Mouse (Mus musculus): ENCODE data around the gene Des. TPM values are rescaled to one million over a fixed set of nuclear protein-coding genes. Genes with fewer than 3 reads are reported as not detected.

The Des gene
- total RNA-seq, 2 experiments from 2014 or later: 0.77 to 1.7 TPM

DNA sequence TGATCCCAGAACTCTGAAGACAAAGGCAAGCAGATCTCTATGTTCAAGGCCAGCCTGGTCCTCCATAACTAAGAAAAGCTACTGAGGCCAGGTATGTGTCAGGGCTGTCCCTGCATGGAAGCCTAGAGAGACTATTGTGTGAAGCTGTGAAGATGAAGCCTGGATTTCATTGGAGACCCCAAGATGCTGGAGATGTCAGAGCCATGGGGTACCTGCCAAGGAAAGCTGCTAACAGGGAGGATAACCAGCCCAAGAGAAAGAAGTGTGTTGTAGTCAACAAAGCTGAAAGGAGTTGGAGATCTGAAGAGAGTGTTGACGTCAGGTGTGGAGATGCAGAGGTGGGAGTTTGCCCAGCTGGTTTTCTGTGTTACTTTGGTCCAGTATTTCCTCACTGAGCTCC lies 28.9 kb upstream of the Des start:
- DNase-seq (ENCODE audit: extremely low spot score in 1 of 2, low spot score in 2 of 2): no peak
- no peak overlapping the region for H3K27ac ChIP-seq
- no peak for TF ChIP-seq CTCF (IDR thresholded peaks at IDR 0.05)
- H3K4me3 ChIP-seq: no peak overlapping the region
- intact Hi-C loops (cut with DNase I): no loop called here

DNA sequence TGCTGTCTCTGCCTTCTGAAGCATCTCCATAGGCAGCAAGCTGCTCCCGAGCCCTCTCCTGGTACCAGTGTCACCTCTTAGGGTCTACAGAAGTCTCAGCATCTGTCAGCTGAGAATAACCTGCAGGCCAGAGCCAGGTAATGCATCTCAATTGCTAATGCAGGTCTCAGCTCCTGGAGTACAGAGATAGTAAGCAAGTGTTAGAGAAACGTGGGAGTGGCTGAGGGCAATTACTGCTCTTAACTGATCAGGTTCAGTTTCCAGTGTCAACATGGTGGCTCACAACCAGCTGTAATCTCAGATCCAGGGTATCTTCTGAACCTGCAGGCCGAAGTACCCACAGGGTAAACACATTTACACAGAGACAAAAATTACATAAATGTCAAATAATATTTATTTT lies 23.7 kb upstream of the Des start:
- DNase-seq (ENCODE audit: extremely low spot score in 1 of 2, low spot score in 2 of 2): no peak
- TF ChIP-seq CTCF (IDR thresholded peaks at IDR 0.05): no peak
- intact Hi-C loops (cut with DNase I): no loop called here
- no peak overlapping the region for H3K27ac ChIP-seq
- no peak overlapping the region for H3K4me3 ChIP-seq

DNA sequence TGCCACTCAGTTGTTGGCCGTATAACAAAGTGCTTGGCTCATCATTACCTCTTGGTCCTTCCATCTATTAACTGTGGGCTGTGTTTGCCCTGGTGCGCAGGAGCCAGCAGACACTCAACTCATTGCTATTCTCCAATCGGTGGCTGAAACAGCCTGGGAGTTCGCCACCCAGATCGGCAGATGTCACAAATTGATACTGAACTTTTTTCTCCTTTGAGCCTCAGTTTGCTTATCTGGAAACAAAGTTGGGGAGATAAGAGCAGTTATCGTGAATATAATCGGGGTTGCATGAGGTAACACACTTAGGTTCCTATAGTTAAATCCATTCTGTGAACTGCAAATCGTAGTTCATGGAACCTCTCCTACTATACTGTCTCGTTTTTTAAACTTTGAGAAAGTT lies 23.0 kb upstream of the Des start:
- intact Hi-C loops (cut with DNase I): no loop called here
- no peak for TF ChIP-seq CTCF (IDR thresholded peaks at IDR 0.05)
- no peak for DNase-seq (ENCODE audit: extremely low spot score in 1 of 2, low spot score in 2 of 2)

DNA sequence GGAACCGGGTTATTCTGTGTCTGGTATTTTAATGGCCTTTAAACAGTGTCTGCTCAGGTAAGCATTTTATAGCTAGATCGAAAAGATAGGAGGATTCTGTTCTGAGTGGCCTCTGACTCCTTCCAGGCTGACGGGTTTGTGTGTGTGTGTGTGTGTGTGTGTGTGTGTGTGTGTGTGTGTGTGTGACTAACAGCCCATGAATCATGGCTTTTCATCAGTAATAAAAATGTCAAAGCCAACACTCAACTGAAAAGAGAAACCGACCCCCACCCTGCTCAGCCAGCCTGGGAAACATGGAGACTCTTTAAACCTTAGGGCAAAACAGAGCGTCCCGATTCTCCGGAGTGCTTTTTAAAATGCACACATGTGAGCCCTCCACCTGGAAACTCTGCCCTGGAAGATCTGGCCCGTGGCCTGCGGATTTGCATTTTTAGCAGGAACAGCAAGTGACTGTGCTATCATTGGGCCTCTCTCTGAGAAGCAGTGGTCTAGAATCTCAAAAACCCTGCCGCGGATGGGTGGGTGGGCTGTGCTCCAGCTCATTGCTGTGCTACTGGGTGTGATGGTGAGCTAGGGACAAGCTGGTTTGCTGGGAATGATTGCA lies 21.9 kb upstream of the Des start:
- TF ChIP-seq CTCF (IDR thresholded peaks at IDR 0.05): no peak
- H3K4me3 ChIP-seq: no peak overlapping the region
- no peak overlapping the region for H3K27ac ChIP-seq
- intact Hi-C loops (cut with DNase I): no loop called here
- DNase-seq (ENCODE audit: extremely low spot score in 1 of 2, low spot score in 2 of 2): no peak

More for the DNA sequence above, 23.0 kb upstream of the Des start:
- Histone ChIP-seq H3K4me3 (no peak overlapping the region), H3K27ac (no peak overlapping the region)

DNA sequence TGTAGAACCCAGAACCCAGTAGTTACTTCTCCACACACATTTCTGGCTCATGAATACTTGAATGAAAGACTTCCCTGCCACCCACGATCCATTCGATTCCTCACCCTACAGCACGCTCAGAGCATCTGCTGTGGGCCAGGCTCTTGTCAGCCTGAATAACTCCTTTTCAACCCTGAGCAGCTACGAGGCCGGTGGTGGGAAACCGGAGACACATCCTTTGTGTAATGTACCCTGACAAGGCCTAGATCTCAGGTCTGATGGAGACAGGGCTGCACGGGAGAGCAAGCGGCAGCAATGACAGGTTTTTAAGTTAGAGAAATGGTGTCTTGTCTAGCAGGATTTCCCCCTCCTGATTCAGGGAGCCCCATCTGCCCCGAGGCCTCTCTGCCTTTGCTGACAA lies 20.8 kb upstream of the Des start:
- Histone ChIP-seq H3K27ac (peak overlapping the region; percentile 34; the same call in 1 of the 2 replicates), H3K4me3 (no peak overlapping the region)
- DNase-seq (ENCODE audit: extremely low spot score in 1 of 2, low spot score in 2 of 2): no peak
- TF ChIP-seq CTCF (IDR thresholded peaks at IDR 0.05): no peak
- intact Hi-C loops (cut with DNase I): no loop called here

DNA sequence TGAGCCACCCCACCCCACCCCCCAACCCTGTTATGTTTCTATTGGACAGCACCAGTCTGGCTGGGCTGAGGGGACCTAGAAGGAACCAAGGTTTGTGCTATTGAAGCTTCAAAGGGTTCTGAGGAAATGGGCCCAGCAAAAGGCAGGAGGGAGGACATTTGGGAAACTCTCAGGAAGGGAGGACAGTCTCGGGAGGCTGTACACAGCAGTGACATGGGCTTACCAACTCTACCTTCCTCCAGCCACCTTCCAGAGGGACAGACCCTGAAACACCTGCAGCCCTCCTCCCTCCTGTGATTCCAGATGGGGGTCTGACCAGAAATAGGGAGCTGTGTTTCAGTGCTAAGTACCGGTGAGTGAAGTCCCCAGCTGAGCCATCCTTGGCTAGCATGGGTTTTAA lies 19.6 kb upstream of the Des start:
- no peak overlapping the region for H3K4me3 ChIP-seq
- intact Hi-C loops (cut with DNase I): loop anchor here (5.0 kb wide), 3 partner anchors 47 to 257 kb away; no protein-coding TSS in a partner anchor
- DNase-seq (ENCODE audit: extremely low spot score in 1 of 2, low spot score in 2 of 2): no peak
- no peak for TF ChIP-seq CTCF (IDR thresholded peaks at IDR 0.05)
- no peak overlapping the region for H3K27ac ChIP-seq

DNA sequence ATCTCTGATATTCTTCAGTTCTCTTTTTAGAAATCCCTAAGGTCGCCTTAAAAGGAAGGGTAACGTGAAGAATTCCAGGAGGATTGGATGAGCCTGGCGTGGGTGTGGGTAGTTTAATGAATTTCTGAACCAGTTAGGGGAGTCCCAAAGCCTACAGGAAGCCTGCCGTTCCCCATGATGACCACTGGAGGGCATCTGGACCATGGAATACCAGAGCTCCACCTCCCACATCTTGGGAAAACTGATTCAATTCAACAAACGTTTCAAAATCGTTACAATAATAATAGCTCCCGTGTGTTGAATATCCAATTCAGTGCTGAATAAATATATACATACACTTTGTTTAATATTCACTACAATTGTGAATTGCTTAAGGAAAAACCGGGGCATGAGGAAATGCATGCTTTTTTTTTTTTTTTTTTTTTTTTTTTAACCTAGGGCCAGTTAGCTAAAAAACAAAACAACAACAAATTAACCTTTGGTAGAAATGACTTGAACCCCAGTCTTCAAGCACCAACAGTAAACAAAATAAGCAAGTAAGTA lies 17.2 kb upstream of the Des start:
- peak; percentile 96 for TF ChIP-seq CTCF (IDR thresholded peaks at IDR 0.05)
- Histone ChIP-seq H3K4me3 (no peak overlapping the region), H3K27ac (no peak overlapping the region)
- intact Hi-C loops (cut with DNase I): loop anchor here (1.0 to 5.0 kb wide), 4 partner anchors 44 to 254 kb away; no protein-coding TSS in a partner anchor
- DNase-seq (ENCODE audit: extremely low spot score in 1 of 2, low spot score in 2 of 2): peak; percentile 68 to 75

DNA sequence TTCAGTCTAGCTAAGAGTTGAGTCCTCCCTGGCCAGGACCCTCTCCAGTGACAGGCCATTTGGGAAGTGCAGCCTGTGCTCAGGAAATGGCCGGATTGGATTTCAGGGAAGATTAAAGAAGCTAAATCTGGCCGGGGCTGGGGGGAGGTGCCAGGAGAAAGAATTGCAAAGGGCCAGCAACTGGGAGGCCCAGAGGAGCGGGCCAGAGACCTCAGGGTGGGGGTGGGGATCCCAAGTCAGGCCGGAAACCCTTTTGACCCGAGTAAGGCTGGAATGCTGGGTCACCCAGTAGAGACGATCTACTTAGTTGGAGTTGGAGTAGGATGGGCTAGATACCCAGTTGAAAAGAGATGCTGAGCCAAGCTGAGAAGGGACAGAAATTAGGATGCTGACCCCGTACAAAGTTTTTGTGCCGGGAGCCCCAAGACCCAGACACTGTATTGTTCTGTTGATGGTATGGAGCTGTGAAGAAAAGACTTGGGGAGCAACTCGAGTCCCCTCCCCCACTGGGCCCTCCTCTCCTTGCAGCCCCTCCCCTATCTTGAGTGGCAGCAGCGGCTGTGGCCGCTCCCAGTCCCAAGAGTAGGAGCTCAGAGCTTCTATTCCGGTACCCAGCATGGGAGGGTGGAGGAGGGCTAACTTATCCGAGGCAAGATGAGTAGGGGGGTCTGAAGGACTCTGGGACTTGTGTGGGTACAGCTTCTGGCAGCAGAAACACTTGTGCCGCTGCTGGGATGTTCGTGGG lies 15.7 kb upstream of the Des start:
- Histone ChIP-seq H3K27ac (no peak overlapping the region), H3K4me3 (no peak overlapping the region)
- TF ChIP-seq CTCF (IDR thresholded peaks at IDR 0.05): no peak
- DNase-seq (ENCODE audit: extremely low spot score in 1 of 2, low spot score in 2 of 2): no peak
- intact Hi-C loops (cut with DNase I): loop anchor here (5.0 kb wide), 3 partner anchors 43 to 253 kb away; no protein-coding TSS in a partner anchor

DNA sequence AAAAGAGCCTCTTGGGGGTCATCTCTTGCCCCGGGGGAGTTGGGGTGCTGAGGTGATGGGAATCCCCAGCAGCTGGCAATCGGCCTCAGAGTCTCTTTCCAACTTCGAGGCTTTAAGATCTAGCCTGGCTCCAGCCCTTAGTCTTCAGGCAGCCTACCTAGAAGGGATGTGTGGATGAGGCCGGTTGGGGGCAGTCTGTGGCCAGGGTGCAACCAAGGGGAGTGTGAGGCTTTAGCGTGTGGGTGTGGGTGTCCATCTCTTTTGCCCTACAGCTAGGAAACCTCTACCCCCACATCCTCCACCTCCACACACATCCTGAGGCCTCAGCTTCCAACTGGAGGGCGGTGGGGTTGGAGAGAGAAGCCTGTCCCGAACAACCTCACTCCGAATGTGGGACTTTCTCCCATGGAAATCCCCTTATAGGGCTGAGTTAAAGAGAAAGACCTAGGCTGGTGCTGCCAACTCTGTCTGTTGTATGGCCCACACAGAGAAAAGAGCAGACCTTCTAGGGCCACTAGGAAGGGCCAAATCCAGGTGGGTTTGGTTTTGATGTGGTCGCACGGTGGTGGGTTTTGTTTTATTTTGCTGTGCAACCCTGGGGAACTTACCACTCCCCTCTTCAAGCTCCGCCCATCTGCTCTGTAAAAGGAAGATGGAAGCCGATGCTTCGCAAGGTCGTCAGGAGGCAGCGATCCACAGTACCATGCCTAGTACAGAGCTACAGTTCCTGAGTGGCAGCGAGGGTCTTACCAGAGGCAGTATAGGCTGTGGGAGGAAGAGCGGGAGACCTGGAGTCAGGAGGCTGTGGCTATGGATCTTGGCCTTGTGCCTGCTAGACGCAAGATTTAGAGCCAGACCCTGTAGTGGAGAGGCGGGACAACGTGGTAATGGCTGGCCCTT lies 14.8 kb upstream of the Des start:
- no peak for TF ChIP-seq CTCF (IDR thresholded peaks at IDR 0.05)
- H3K4me3 ChIP-seq: no peak overlapping the region
- intact Hi-C loops (cut with DNase I): no loop called here
- no peak overlapping the region for H3K27ac ChIP-seq
- DNase-seq (ENCODE audit: extremely low spot score in 1 of 2, low spot score in 2 of 2): no peak

DNA sequence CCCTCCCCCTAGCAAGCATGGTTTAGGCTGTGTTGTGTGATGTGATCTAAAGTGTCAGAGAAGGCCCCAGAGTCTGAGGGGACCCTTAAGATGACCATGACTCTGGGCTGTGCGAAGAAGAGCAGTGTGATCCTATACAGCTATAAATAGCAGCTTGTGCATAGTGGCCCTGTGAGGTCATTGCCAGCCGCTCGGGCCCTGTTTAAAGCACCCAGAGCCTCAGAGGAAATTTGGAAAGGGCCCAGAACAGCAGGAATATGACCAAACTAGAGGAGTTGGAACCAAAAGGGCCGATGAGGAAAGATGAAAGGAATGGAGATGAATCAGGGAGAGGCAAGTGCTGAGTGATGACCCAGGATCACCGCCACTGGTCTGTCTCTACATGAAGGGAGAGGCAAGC lies 12.8 kb upstream of the Des start:
- Histone ChIP-seq H3K27ac (no peak overlapping the region), H3K4me3 (no peak overlapping the region)
- intact Hi-C loops (cut with DNase I): no loop called here
- no peak for TF ChIP-seq CTCF (IDR thresholded peaks at IDR 0.05)
- DNase-seq (ENCODE audit: extremely low spot score in 1 of 2, low spot score in 2 of 2): no peak

DNA sequence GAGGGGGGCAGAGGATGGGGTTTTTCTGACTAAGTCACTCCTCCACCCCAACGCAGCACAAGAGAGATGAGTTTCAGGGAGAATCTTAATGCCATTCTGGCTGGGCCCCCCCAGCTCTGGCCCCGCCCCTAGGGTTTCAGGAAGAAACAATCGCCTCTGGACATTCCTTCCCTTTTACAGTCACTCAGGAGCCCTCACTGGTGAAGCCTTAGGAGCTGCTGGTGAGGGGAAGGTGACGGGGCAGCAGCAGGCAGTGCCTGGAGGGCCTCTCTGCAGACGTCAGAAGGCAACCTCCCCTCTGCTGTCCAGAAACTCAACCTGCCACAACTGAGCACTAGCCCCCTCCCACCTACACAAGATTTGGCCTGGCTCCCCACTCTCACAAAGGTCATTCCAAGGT lies 10.9 kb upstream of the Des start:
- no peak for DNase-seq (ENCODE audit: extremely low spot score in 1 of 2, low spot score in 2 of 2)
- no peak for TF ChIP-seq CTCF (IDR thresholded peaks at IDR 0.05)
- intact Hi-C loops (cut with DNase I): no loop called here
- Histone ChIP-seq H3K4me3 (no peak overlapping the region), H3K27ac (no peak overlapping the region)

DNA sequence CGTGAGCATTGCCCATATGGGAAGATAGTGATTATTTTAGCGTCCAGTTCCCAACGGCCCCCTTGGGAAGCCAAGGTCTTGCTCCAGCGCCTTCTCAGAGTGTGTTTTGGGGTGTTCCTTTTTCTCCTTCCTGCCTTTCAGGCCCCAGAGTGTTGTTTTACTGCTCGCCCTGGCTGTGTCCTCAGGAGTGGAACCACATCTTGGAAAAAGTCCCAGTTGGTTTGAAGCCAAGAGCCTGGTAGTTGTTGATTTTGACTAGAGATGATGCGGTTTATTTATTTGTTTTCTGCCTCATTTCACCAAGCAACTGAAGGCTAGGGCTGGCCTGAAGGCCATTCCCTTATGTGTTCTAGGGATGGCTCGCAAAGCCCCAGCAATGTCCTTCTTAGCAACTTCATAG lies 2.9 kb upstream of the Des start:
- DNase-seq (ENCODE audit: extremely low spot score in 1 of 2, low spot score in 2 of 2): peak in 1 of 2 experiments; percentile 14
- Histone ChIP-seq H3K4me3 (no peak overlapping the region), H3K27ac (no peak overlapping the region; the same call in 1 of the 2 replicates)
- intact Hi-C loops (cut with DNase I): no loop called here
- no peak for TF ChIP-seq CTCF (IDR thresholded peaks at IDR 0.05)
